Mouse (Mus musculus): Measurements from ENCODE around the gene Prss29. TPM values are rescaled to one million over a fixed set of nuclear protein-coding genes. Genes with fewer than 3 reads are reported as not detected.

Gene Prss29
- polyA plus RNA-seq (2014; fragmentation: Nextera tagmentation; extraction: Ambion mirVana): not detected in 2 replicates

DNA sequence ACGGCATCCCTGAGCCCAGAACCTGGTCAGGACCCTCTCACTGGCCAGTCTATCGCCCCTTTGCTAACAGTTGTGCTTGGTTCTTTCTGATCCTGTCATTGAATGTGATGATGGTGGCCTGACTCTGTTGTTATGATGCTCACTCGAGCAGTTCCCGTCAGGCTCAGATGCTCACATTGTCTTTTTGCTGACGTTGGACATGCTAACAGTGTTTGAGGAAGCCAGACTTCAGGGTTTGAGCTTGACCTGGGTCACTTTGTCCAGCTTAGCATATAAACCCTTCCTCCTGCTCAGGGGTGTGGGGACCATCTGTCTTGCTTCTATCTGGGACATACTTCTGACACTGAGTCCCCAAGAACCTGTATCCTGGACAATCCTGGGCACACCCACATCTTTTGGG lies at the start of gene Prss29:
TSS of gene Prss29 (plus strand) at position 301 of the 400 bp plus-strand sequence.
- H3K9me3 ChIP-seq (ENCODE audit: control insufficient read depth, low read length): no peaks in the 10 kb centered on the region
- H3K36me3 ChIP-seq (ENCODE audit: control insufficient read depth, insufficient read depth, low read length): 0 out of 2 replicates have a peak, but pooled peaks cover 2% of the 10 kb centered on the region
- H3K4me1 ChIP-seq (replicated peaks; ENCODE audit: control insufficient read depth, insufficient read depth, low read length): no peaks in the 10 kb centered on the region; the same call in 1 of the 2 replicates
- H3K4me3 ChIP-seq (ENCODE audit: low read depth, low read length): no peak within 1 kb of the TSS
- 67% methylated on average over 5 of the region's 5 CpGs for WGBS
- H3K27ac ChIP-seq (ENCODE audit: low read depth, low read length): no peak within 1 kb of the TSS
- H3K4me2 ChIP-seq: no peak within 1 kb of the TSS
- DNase-seq (ENCODE audit: low spot score) (no peak), ATAC-seq (replicated peaks; ENCODE audit: low FRiP score) (no peak)
- H3K27me3 ChIP-seq (replicated peaks; ENCODE audit: control insufficient read depth, insufficient read depth, low read length): peaks cover 4% of the 10 kb centered on the region; the same call in 1 of the 2 replicates
- H3K9ac ChIP-seq (ENCODE audit: low read depth, low read length): no peak within 1 kb of the TSS

DNA sequence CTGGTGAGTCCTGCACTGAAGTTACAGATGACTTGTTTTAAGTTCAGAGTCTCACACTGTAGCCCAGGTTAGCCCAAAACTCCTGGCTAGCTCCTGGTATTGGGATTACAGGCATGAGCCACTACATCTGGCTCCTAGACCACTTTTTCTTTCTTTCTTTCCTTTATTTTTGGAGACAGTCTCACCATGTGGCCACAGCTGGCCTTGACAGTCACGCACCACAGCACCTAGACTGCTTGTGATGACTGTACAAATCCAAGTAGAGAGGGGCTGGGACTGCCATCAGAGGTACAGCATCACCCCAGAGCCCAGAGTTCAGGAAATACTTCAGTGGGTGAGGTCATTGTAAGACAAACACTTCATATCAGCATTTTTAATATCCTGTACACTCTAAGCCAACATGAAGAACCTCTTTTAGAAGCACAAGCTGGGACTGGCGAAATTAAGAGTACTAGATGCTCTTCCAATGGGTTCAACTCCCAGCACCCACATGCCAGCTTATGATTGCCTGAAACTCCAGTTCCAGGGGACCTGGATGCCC lies 47.6 kb upstream of the Prss29 start:
- DNase-seq (ENCODE audit: low spot score): no peak
- H3K4me2 ChIP-seq: peak overlapping the region; percentile 99
- H3K27me3 ChIP-seq (replicated peaks; ENCODE audit: control insufficient read depth, insufficient read depth, low read length): no peaks in the 10 kb centered on the region
- WGBS: 85% methylated on average over 2 of the region's 2 CpGs
- peak overlapping the region; percentile 20; the same call in 1 of the 2 replicates for H3K9ac ChIP-seq (ENCODE audit: low read depth, low read length)
- peaks cover 42% of the 10 kb centered on the region for H3K36me3 ChIP-seq (ENCODE audit: control insufficient read depth, insufficient read depth, low read length)
- no peaks in the 10 kb centered on the region for H3K9me3 ChIP-seq (ENCODE audit: control insufficient read depth, low read length)
- peaks cover 30% of the 10 kb centered on the region for H3K4me1 ChIP-seq (replicated peaks; ENCODE audit: control insufficient read depth, insufficient read depth, low read length)
- no peak overlapping the region for H3K27ac ChIP-seq (ENCODE audit: low read depth, low read length)
- H3K4me3 ChIP-seq (ENCODE audit: low read depth, low read length): peak overlapping the region; percentile 78
- no peak for ATAC-seq (replicated peaks; ENCODE audit: low FRiP score)

DNA sequence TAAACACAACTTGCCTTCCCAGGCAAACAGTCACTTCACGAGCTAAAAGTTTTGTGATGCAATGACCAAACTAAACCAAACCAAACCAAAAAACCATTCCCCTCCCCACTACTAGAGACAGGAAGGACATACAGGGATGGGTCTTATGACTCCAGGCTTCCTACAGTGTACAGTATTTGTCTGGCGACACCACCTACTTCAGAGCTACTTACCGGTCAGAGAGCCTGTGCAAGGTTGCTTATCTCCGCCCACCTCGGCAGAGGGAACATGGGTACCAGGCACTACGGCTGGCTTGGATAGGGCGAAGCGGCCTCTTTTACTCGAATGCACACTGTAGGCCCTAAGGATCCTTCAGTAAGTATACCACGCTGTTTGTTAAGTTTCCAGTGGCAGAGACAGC lies 46.1 kb upstream of the Prss29 start:
- peaks cover 29% of the 10 kb centered on the region for H3K36me3 ChIP-seq (ENCODE audit: control insufficient read depth, insufficient read depth, low read length)
- ATAC-seq (replicated peaks; ENCODE audit: low FRiP score) (peak; percentile 48), DNase-seq (ENCODE audit: low spot score) (no peak)
- H3K4me2 ChIP-seq: peak overlapping the region; percentile 99
- peak overlapping the region; percentile 95 for H3K27ac ChIP-seq (ENCODE audit: low read depth, low read length)
- H3K4me3 ChIP-seq (ENCODE audit: low read depth, low read length): peak overlapping the region; percentile 78
- H3K9ac ChIP-seq (ENCODE audit: low read depth, low read length): peak overlapping the region; percentile 90
- no peaks in the 10 kb centered on the region for H3K9me3 ChIP-seq (ENCODE audit: control insufficient read depth, low read length)
- WGBS: 1% methylated on average over 10 of the region's 10 CpGs
- H3K4me1 ChIP-seq (replicated peaks; ENCODE audit: control insufficient read depth, insufficient read depth, low read length): peaks cover 30% of the 10 kb centered on the region
- H3K27me3 ChIP-seq (replicated peaks; ENCODE audit: control insufficient read depth, insufficient read depth, low read length): no peaks in the 10 kb centered on the region

DNA sequence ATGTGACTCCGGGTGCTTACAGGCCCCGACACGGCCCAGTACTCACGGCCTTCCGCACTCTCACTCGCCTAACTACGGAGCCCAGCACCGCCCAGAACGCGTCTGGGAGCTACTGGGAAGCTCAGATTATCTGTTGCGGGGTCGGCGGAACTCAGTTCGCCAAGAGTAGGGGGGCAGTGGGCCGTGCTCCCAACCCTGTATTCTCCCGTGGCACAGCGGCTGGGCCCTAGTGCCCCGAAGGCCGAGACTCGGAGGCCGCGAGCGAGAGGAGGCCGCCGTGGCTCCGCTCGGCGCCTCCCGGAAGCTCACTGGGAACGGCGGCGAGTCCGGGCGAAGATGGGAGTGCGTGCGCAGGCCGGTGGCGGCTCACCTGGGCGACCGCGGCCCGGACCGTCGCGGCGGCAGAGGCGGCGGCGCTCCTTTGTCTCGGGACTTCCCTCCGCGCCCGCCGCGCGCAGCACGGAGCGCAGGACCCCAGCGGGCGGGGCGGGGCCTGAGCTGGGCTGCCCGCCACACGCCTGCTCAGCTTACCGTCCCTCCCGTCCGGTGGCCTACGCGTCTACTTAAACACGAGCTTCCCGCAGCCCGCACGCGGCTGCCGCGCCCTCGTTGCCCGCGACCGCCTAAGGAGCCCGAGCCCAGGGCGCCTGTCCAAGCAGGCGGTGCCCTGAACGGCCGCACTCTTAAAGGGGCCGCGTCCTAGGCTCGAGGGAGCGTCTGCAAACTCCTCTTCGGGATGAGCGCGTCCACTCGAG lies 45.3 kb upstream of the Prss29 start:
- H3K9me3 ChIP-seq (ENCODE audit: control insufficient read depth, low read length): no peaks in the 10 kb centered on the region
- peak overlapping the region; percentile 78 for H3K4me3 ChIP-seq (ENCODE audit: low read depth, low read length)
- H3K27me3 ChIP-seq (replicated peaks; ENCODE audit: control insufficient read depth, insufficient read depth, low read length): no peaks in the 10 kb centered on the region
- H3K4me1 ChIP-seq (replicated peaks; ENCODE audit: control insufficient read depth, insufficient read depth, low read length): peaks cover 30% of the 10 kb centered on the region
- DNase-seq (ENCODE audit: low spot score): peak; percentile 96
- peak; percentile 84 for ATAC-seq (replicated peaks; ENCODE audit: low FRiP score)
- peak overlapping the region; percentile 95 for H3K27ac ChIP-seq (ENCODE audit: low read depth, low read length)
- H3K9ac ChIP-seq (ENCODE audit: low read depth, low read length): peak overlapping the region; percentile 90
- H3K36me3 ChIP-seq (ENCODE audit: control insufficient read depth, insufficient read depth, low read length): peaks cover 21% of the 10 kb centered on the region
- H3K4me2 ChIP-seq: peak overlapping the region; percentile 99
- WGBS: under 1% methylated on average over 92 of the region's 92 CpGs

DNA sequence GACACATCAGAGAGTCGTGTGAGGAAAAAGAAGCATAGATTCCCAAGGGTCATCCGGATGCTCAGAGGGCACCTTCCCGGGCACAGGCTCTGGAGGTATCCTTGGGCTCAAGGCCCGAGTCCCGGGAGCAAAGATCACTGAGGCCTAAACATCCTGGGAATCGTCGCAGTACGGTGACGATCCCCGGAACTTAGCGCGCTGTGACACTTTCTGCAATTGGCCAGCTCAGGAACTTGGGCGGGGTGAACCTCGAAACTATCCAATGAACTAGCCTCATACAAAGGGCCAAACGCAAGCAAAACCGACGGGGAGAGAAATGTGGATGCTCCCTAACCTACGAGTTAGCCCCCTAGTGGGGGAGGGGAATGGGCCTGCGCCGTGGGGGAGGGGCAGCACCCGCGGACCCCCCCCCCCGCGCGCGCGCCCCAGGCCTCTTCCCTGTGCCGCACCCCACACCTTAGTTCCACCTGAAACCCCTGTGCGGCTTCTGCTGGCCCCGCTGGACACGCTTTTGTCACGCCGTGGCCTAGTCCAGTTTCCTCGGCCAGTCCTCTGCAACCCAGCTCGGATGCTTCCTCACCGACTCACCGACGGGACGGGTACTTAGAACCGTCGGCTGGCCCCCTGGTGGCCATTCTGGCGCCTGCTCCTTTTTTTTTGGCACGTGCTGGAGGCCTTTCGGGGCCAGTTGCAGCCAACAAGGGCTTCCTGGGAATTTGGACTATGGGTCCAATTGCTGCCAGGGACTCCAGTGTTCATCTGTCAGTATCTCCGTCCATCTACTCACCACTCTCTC lies 44.5 kb upstream of the Prss29 start:
- H3K27ac ChIP-seq (ENCODE audit: low read depth, low read length): peak overlapping the region; percentile 95
- DNase-seq (ENCODE audit: low spot score) (peak; percentile 97), ATAC-seq (replicated peaks; ENCODE audit: low FRiP score) (peak; percentile 84)
- no peaks in the 10 kb centered on the region for H3K27me3 ChIP-seq (replicated peaks; ENCODE audit: control insufficient read depth, insufficient read depth, low read length)
- peak overlapping the region; percentile 90 for H3K9ac ChIP-seq (ENCODE audit: low read depth, low read length)
- H3K9me3 ChIP-seq (ENCODE audit: control insufficient read depth, low read length): no peaks in the 10 kb centered on the region
- H3K36me3 ChIP-seq (ENCODE audit: control insufficient read depth, insufficient read depth, low read length): peaks cover 13% of the 10 kb centered on the region
- H3K4me1 ChIP-seq (replicated peaks; ENCODE audit: control insufficient read depth, insufficient read depth, low read length): peaks cover 30% of the 10 kb centered on the region
- peak overlapping the region; percentile 99 for H3K4me2 ChIP-seq
- H3K4me3 ChIP-seq (ENCODE audit: low read depth, low read length): peak overlapping the region; percentile 78
- 2% methylated on average over 43 of the region's 45 CpGs for WGBS

DNA sequence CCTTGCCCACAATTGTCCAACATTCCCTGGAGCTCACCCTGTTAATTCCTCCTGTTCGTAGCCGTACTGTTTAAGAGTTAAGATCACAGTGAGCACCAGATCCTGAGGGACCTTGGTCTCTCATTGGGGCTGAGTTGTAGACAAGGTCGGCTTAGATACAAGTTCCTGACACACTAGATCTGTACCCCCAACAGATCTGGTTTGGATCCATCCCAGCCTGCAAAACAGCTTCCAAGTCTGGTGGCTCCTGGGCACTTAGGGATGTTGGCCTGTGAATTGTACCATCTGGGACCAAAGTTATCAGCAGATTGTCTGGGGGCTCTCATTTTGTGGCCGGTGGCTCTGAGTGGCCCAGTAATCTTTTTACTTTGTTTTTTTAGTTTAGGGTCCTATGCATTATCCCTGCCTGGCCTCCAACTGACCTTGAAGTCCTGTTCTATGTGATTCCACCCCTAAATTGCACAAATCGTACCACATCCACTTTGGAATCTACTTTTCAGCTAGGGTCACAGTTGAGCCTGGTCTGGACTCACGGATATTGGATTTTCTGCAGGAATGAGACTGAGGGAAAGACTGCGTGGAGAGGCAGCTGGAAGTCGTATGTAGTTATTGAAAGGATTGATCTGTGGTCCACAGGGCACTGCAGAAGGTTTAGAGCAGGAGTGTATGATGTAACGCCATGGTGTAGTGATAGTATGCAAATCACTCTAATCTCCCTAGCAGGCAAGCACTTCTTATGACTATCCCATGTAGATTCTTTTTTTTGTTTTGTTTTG lies 43.7 kb upstream of the Prss29 start, which contains the start of gene Ube2i:
TSS of gene Ube2i (minus strand) at position 52 of the 776 bp plus-strand sequence.
- Histone ChIP-seq H3K4me3 (ENCODE audit: low read depth, low read length) (peak within 1 kb of the TSS; percentile 78), H3K27me3 (replicated peaks; ENCODE audit: control insufficient read depth, insufficient read depth, low read length) (no peaks in the 10 kb centered on the region), H3K9ac (ENCODE audit: low read depth, low read length) (peak within 1 kb of the TSS; percentile 90), H3K36me3 (ENCODE audit: control insufficient read depth, insufficient read depth, low read length) (peaks cover 5% of the 10 kb centered on the region; the same call in 1 of the 2 replicates), H3K9me3 (ENCODE audit: control insufficient read depth, low read length) (no peaks in the 10 kb centered on the region), H3K4me1 (replicated peaks; ENCODE audit: control insufficient read depth, insufficient read depth, low read length) (peaks cover 30% of the 10 kb centered on the region), H3K27ac (ENCODE audit: low read depth, low read length) (peak within 1 kb of the TSS; percentile 95), H3K4me2 (peak within 1 kb of the TSS; percentile 99)
- no peak for DNase-seq (ENCODE audit: low spot score)
- WGBS: 78% methylated on average over 9 of the region's 9 CpGs
- ATAC-seq (replicated peaks; ENCODE audit: low FRiP score): no peak

DNA sequence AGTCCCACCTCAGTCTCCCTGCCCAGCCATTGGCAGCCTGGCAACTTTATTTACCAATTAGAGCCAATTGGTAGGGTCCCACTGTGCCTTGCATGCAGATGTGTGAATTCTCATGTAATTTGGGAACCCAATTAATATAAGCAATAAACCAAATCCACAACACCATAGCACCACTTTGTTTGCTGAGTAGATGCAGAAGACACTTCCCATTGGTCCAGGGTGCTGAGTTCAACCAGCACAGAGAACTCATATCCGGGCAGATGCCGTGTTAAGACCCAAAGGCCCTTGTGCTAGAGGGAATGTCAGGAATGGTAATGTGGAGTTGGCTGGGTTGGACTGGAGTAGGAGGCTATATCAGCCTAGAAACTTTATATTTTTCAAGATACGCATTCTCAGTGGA lies 42.6 kb upstream of the Prss29 start:
- DNase-seq (ENCODE audit: low spot score) (no peak), ATAC-seq (replicated peaks; ENCODE audit: low FRiP score) (no peak)
- no peak overlapping the region for H3K4me2 ChIP-seq
- 93% methylated on average over 3 of the region's 3 CpGs for WGBS
- H3K36me3 ChIP-seq (ENCODE audit: control insufficient read depth, insufficient read depth, low read length): peaks cover 3% of the 10 kb centered on the region; the same call in 1 of the 2 replicates
- H3K4me3 ChIP-seq (ENCODE audit: low read depth, low read length): no peak overlapping the region
- no peaks in the 10 kb centered on the region for H3K9me3 ChIP-seq (ENCODE audit: control insufficient read depth, low read length)
- H3K27ac ChIP-seq (ENCODE audit: low read depth, low read length): no peak overlapping the region
- no peaks in the 10 kb centered on the region for H3K27me3 ChIP-seq (replicated peaks; ENCODE audit: control insufficient read depth, insufficient read depth, low read length)
- no peak overlapping the region for H3K9ac ChIP-seq (ENCODE audit: low read depth, low read length)
- H3K4me1 ChIP-seq (replicated peaks; ENCODE audit: control insufficient read depth, insufficient read depth, low read length): peaks cover 22% of the 10 kb centered on the region

DNA sequence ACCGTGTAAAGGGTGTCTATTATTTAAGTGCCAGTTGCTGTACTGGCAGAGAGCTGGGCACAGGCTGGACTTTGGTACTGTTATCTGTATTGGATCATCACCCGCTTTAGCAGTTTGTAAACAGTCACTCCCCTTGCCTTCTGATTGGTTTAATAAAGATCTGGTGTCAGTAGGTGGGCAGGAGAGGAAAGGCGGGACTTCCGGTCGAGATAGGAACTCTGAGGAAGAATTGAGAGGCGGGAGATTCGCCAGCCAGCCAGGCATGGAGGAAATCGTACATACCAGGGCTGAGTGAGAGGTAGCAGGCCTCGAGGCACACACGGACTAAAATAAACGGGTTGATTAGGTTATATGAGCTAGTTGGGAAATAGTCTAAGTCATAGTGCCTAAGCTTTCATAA lies 36.3 kb upstream of the Prss29 start:
- no peaks in the 10 kb centered on the region; the same call in 1 of the 2 replicates for H3K4me1 ChIP-seq (replicated peaks; ENCODE audit: control insufficient read depth, insufficient read depth, low read length)
- ATAC-seq (replicated peaks; ENCODE audit: low FRiP score) (peak; percentile 67), DNase-seq (ENCODE audit: low spot score) (no peak)
- peak overlapping the region; percentile 48 for H3K4me2 ChIP-seq
- H3K9me3 ChIP-seq (ENCODE audit: control insufficient read depth, low read length): no peaks in the 10 kb centered on the region
- no peak overlapping the region for H3K27ac ChIP-seq (ENCODE audit: low read depth, low read length)
- no peaks in the 10 kb centered on the region for H3K27me3 ChIP-seq (replicated peaks; ENCODE audit: control insufficient read depth, insufficient read depth, low read length)
- H3K4me3 ChIP-seq (ENCODE audit: low read depth, low read length): no peak overlapping the region
- WGBS: 27% methylated on average over 11 of the region's 11 CpGs
- no peaks in the 10 kb centered on the region for H3K36me3 ChIP-seq (ENCODE audit: control insufficient read depth, insufficient read depth, low read length)
- no peak overlapping the region for H3K9ac ChIP-seq (ENCODE audit: low read depth, low read length)

All from liver, embryonic 11.5 days (tissue).